Mouse (Mus musculus) gastrocnemius, adult 2 months (tissue): ENCODE results near the gene Mfsd13b. TPM values are rescaled to one million over a fixed set of nuclear protein-coding genes. Genes with fewer than 3 reads are reported as not detected.
A peak's percentile ranks its signal among the peaks of the same experiment; 100 is the strongest.
"Not testable (repeated sequence)": the region's sequence is repeated elsewhere in the genome, so short reads cannot be mapped to it uniquely, and the experiment has no call there.

ENCODE experiments used
- DNase-seq: peaks from one replicate; pipeline ENCODE4 v3.0.0; 2022
- H3K27ac ChIP-seq: fragments of 200-600 bp; 2 replicates; pipeline ENCODE4 v1.8.1; 2022; ENCODE audit warnings: mild to moderate bottlenecking
- H3K4me3 ChIP-seq: fragments of 200-600 bp; 2 replicates; pipeline ENCODE4 v1.8.1; 2022; ENCODE audit warnings: mild to moderate bottlenecking, moderate library complexity
- CTCF ChIP-seq: fragments of 200-600 bp; IDR thresholded peaks from 2 replicates; pipeline ENCODE4 v1.8.1; 2022; ENCODE audit warnings: antibody characterized with exemption, mild to moderate bottlenecking, moderate library complexity
- intact Hi-C: fragments of 180-260 bp; cut with DNase I; formaldehyde crosslinking; loops from one replicate; pipeline ENCODE4 v1.15.1; 2025
- total RNA-seq, 2 experiments: library from RNA; stranded (reverse); gene quantifications; 2 replicates each; pipeline ENCODE4 v1.2.3; 2021

Gene Mfsd13b
- total RNA-seq, 2 experiments from 2014 or later: not detected

DNA sequence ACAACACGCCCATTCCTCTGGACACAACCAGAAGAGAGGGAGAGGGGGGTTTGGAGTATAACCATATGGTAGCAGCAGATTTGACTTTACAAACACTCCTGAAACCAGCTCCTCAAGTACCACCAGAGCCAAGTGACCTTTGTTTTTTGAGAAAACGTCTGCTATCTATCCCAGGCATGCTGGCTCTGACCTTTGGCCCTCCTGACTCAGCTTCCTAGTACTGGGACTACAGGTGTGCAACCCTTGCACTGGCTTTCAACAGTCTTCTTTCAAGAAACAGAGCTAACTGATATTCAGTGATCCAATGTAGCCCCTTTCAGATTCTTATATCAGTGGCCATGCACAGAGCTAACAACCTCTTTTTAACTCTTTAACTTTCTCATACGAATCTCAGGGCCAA, 20.4 kb upstream of the Mfsd13b start:
- Histone ChIP-seq H3K27ac (no peak overlapping the region), H3K4me3 (no peak overlapping the region)
- DNase-seq: no peak
- no peak for TF ChIP-seq CTCF
- intact Hi-C loops: no loop called here

DNA sequence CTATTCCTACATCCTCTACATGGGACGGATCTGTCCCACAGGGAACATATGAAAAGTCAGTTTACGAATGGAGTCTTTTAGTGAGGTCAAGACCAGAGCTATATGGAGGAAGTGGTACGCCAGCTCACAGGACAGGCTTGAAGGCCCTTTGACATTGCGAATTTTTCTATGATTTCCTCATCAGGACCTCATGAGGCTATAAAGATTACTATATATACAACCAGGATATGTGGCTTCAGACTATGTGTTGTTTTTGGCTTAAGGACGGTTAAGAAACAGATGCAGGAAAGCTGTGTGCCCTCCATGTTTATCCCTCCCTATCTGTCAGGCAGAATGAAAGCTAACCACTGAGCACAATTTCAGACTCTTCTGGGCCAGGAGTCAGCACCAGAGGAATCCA, 19.2 kb upstream of the Mfsd13b start:
- DNase-seq: no peak
- H3K4me3 ChIP-seq: no peak overlapping the region
- intact Hi-C loops: no loop called here
- no peak for TF ChIP-seq CTCF
- H3K27ac ChIP-seq: no peak overlapping the region

DNA sequence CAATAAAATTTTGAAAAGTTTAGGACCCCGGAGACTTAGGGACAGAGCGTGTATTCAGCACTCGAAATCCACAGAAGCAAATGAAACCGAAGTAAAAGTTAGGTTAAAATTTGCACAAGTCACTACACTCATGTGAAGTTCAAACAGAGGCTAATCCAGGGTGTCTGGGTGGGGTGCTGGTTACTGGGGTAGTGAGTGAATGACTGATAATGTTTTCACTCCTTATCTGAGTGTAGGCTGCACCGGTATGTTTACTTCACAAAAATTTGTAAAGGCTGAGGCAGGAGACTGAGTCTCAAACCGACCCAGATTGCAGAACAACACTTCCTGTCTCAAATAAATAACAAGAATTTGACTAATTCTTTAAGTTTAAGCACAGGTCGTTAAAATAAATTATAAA, 13.1 kb upstream of the Mfsd13b start:
- Histone ChIP-seq H3K4me3 (no peak overlapping the region), H3K27ac (no peak overlapping the region)
- no peak for DNase-seq
- intact Hi-C loops: no loop called here
- TF ChIP-seq CTCF: no peak

DNA sequence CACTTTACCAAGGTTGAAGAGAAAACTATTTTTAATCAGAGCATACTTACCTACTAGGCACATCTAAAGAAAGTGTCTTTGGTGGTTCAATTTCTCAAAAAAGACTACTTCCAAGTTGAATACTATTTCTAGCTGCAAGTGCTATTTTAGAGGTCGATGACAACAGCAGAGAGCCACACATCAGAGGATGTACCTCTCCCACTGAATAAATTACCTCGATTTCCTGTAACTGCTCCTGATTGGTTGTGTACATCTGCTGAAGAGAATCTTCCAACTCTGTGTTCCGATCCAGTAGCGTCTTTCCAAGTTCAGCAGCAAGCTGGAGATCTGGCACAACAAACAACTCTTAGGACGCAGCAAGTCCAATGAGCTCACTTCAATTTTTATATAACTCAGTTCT, 12.2 kb upstream of the Mfsd13b start:
- intact Hi-C loops: no loop called here
- TF ChIP-seq CTCF: no peak
- Histone ChIP-seq H3K27ac (no peak overlapping the region), H3K4me3 (no peak overlapping the region)
- no peak for DNase-seq

DNA sequence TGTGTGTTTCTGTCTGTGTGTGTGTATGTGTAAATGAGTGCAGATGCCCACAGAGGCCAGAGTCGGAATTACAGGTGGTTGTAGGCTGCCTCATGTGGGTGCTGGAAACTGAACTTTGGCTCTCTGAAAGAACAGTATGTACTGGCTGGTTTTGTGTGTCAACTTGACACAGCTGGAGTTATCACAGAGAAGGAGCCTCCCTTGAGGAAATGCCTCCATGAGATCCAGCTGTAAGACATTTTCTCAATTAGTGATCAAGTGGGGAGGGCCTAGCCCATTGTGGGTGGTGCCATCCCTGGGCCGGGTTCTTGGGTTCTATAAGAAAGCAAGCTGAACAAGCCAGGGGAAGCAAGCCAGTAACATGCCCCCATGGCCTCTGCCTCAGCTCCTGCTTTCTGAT, 9.8 kb upstream of the Mfsd13b start:
- H3K27ac ChIP-seq, DNase-seq: not testable (repeated sequence)

DNA sequence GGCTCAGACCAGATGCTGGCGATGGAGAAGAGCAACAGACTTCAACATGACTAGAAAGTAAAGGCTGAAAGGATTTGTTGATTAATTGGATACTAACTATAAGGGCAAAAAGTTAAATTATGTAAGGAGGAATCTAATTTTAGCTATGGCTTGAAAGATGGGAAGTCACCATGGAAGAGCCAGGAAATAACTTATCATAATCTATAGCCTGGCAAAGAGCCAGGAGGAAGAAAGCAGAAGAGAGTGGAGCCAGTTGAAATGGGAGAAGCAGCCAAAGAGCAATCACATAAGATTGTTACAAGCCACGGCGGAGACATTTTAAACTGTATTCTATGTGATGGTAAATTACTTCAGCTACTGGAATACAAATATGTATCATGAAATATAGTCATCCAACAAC, 8.3 kb upstream of the Mfsd13b start:
- H3K27ac ChIP-seq: no peak overlapping the region
- no peak for TF ChIP-seq CTCF
- intact Hi-C loops: no loop called here
- H3K4me3 ChIP-seq: no peak overlapping the region
- no peak for DNase-seq

More for the DNA sequence above, 9.8 kb upstream of the Mfsd13b start:
- H3K4me3 ChIP-seq, intact Hi-C loops: not testable (repeated sequence)

DNA sequence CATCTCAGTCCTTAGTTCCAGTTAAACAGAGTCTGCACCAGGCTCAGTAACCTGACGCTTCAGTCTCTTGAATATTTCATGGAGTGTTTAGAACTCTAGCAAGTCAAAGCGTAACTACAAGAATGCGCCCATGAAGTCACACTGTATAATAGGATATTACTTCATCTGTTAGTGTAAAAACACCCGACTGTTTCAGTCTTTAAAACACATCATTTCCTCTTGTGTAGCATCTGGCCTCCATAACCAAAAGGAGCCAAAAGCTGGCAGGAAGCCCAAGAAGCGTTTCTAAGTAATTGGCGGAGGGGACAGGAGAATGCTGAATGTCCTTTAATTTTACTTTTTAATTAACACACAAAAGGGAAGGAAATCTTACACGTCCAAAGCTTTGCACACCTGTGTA, 5.2 kb upstream of the Mfsd13b start:
- TF ChIP-seq CTCF: no peak
- intact Hi-C loops: no loop called here
- Histone ChIP-seq H3K4me3 (no peak overlapping the region), H3K27ac (peak overlapping the region; percentile 46; the same call in 1 of the 2 replicates)
- peak; percentile 48 for DNase-seq

DNA sequence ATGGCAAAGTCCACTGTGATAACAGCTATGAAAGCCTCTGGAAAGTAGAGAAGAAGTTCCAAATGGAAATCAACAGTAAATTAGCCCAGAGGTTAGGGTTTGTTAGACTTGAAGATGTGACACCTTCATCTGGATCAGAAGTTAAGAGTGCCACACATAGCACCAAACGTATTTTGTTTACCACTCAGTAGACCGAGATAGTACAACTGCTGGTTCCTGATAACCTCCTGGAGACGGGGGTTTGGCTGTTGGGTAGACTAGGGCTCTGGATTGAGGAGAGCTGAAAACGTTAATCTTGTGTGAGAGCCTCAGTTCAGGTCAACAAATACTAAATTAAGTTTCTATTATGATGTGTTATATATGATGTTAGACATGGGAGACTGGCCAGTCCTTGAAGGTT, 2.3 kb upstream of the Mfsd13b start:
- intact Hi-C loops: no loop called here
- DNase-seq: no peak
- H3K4me3 ChIP-seq: no peak overlapping the region
- no peak overlapping the region for H3K27ac ChIP-seq
- no peak for TF ChIP-seq CTCF

DNA sequence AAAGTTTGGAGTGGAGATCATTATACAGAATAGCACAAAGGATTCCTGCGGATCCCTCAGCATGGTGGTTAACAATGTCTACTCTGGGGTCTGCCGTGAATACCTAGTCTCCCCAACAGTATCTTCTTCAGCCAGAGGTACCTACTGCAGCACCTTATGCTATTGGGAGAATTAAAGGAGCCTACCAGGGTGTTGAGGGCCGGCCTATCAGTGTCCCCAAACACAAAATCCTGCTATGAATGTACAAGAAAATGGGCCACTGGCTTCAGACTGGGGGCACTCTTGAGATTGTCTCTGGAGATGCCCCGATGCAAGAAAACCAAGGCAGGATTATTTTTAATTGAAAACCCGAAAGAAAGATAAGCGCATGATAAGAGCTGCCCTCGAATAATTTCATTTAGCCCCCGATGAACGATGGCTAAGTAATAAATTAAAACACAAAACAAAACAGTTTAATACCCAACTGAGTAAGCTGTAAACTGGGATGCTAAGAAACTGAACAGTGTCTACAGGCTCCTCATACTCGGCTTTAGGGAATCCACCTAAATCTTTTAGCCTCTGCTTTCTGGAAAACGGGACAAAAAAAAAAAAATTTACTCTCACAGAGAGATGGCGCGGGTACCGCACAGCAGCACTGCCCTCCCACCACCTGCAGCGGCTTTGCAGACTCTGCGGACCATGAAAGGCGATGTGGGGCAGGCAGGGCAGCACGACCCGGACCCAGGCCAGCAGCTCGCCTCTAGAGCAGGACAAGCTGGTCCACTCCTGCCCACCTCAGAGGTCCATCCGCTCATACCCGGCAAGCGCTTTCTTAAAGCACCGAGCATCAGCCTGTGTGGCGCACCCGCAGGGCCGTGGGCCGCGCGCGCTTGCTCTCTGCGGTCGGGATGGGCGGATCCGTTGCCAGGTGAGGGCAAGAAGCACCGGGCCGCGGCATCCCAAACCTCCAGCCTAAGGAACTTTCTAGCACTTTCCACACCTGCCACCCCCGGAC, 1.1 kb upstream of the Mfsd13b start:
- TF ChIP-seq CTCF: no peak
- Histone ChIP-seq H3K27ac (peak overlapping the region; percentile 92), H3K4me3 (peak overlapping the region; percentile 93)
- intact Hi-C loops: no loop called here
- peak; percentile 55 for DNase-seq

DNA sequence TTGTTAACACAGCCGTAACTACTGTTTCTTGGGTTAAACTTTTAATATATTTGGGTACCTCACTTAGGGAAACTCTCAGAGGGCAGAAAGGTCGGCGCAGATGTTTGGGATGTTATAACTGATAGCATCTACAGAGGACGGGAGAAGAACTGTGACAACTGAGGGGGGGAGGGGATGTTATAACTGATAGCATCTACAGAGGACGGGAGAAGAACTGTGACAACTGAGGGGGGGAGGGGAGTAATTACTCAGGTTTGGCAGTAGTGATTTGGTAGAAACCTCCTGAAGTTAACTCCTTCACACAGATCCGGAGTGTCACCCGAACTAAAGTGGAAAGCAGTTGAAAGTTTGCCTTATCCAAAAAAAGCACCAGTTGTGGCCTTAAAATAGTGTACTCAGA, 659 bp downstream of the Mfsd13b start:
- H3K27ac ChIP-seq: peak overlapping the region; percentile 92
- TF ChIP-seq CTCF: no peak
- no peak for DNase-seq
- peak overlapping the region; percentile 93 for H3K4me3 ChIP-seq
- intact Hi-C loops: loop anchor here (2.0 kb wide), 1 partner anchor 52 kb away; the partner anchor contains the start of gene Mettl9

DNA sequence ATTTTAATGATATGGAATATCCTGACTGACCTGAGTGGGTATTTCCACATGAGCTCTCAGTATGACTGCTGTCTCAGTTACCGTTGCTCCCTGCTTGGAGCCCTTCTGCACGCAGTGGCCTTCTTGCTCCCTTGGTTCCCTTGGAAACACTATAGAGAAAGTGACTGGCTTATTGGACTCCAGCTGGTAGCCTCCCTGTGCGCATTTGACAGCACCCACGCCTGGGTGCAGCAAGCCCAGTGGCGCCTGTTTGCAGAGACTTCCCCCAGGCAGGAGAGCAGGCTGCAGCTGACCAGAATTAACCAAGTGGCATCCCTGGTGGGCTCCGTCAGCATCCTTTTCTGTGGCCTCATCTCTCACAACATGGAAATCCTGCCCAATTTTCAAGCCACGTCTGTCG, 8.9 kb downstream of the Mfsd13b start:
- no peak for DNase-seq
- no peak overlapping the region for H3K27ac ChIP-seq
- H3K4me3 ChIP-seq: no peak overlapping the region
- intact Hi-C loops: no loop called here
- no peak for TF ChIP-seq CTCF

DNA sequence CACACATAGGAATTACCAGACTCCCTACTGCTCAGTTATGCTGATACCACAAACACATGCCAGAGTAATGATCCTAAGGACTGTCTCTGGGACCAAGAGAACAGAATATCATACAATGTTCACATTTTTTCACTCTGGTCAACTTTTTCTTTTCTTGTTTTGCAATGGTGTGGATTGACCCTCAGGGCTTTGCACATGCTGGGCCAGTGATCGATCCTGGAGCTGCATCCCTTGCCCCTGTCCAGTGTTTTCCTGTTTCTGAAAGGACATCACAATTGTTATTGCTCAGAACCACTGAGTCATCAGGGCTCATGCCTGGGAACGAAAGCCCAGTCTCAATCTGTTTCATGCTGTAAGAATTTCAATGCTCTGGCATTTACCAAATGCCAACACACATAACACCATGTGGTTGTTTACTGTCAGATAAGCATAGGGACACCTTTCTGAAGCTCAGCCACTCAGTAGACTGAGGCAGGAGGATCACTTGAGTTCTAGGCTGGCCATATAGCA, 16.8 kb downstream of the Mfsd13b start:
- no peak overlapping the region for H3K4me3 ChIP-seq
- intact Hi-C loops: no loop called here
- H3K27ac ChIP-seq: no peak overlapping the region
- DNase-seq: no peak
- TF ChIP-seq CTCF: no peak

DNA sequence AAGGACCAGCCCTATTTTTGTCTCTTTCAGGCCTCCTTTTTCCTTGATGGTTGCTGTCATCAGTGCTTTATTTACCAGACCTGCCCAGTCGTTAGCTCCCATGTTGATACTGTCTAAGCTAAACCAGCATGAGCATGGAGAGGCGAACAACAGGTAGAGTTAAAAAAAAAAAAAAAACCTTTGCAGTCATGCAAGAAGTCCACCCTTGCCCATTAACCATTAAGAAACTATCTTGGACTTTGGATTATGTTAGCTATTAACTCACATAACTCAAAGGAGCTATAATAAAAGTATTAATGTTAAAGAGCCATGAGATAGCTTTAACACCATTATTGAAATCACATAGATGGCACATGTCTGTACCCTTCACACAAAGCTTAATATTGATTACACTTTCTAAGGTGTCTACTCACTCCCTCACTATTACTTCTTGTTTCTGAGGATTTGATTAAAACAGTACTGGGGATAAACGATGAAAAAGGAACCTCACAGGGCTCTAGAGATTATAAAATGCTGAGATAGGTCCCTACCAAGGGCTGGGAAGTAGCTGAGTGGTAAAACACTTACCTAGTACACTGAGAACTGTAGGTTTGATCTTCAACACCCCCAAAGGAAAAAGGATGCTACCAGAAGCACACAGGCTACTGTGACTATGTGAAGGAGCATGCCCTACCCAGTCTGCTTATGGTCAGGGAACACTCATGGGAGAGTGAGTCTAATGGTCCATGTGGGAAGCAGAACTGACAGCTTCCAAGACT, 17.9 kb downstream of the Mfsd13b start:
- no peak for TF ChIP-seq CTCF
- no peak overlapping the region for H3K4me3 ChIP-seq
- no peak for DNase-seq
- no peak overlapping the region for H3K27ac ChIP-seq
- intact Hi-C loops: no loop called here
